Mouse (Mus musculus): ENCODE measurements around the gene H2-M10.5. TPM values are rescaled to one million over a fixed set of nuclear protein-coding genes. Genes with fewer than 3 reads are reported as not detected.
A peak's percentile ranks its signal among the peaks of the same experiment; 100 is the strongest.
"Not testable (repeated sequence)": the region's sequence is repeated elsewhere in the genome, so short reads cannot be mapped to it uniquely, and the experiment has no call there.

Gene H2-M10.5
- total RNA-seq (2021): not detected
- long read RNA-seq, experiment 1: 0 reads
- long read RNA-seq, experiment 2: 0 reads

DNA sequence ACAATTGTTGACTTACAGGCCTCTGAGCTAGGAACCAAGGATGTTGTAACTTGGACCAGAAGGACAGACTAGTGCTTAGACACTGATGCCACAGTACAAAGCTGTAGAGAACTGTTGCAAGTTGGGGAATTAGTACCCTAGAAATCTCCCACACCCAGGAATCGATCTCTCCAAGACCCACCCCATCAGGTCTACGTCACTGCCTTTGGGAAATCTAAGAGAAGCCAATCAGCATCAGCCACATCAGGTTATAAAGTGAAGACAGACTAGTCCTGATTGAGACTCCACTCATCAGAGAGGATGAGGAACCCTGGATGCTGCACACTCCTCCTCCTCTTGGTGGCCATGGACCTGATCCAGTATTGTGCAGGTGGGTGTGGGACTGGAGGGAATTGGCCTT, at the start of gene H2-M10.5:
TSS of gene H2-M10.5 (plus strand) at position 301 of the 400 bp plus-strand sequence.
- not testable (repeated sequence) for DNase-seq (ENCODE audit: low spot score in 2 of 2)

DNA sequence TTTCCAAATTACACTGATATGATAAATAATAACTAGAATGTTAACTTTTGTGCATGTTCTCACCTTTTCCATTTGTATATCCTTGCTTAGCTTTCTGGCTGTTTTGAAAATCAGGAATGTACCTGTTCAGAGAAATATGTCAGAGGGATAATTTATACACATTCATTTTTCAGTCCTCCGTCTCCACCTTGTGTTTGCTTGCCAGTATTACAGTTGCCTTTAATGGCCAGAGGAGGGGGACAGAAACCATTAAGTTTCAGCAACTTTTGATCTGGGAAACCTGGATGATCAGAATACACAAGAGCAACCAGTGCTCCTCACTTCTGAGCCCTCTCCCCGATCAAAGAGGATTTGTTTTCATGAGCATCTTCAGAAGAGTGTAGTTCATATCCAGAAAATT, 46.7 kb upstream of the H2-M10.5 start:
- DNase-seq (ENCODE audit: low spot score in 2 of 2): peak in 1 of 2 experiments; percentile 37

DNA sequence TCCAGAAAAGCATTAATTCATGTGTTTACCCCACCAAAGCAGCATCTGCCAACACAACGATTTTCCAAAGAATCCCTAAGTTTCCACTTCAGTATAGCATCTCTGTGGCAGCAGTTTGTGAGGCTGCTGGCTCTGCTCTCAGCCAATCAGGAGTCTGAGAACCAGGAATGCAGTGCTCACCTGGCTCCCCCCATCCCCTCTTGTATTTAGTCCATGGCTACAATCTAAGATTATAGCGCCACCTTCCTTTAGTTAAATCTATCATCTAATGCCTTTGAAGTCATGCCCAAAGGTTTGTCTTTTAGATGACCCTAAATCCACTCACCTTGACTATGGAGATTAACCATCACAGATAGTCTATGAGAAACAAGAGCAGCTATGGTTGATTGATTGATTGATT, 8.9 kb upstream of the H2-M10.5 start:
- no peak for DNase-seq (ENCODE audit: low spot score in 2 of 2)

DNA sequence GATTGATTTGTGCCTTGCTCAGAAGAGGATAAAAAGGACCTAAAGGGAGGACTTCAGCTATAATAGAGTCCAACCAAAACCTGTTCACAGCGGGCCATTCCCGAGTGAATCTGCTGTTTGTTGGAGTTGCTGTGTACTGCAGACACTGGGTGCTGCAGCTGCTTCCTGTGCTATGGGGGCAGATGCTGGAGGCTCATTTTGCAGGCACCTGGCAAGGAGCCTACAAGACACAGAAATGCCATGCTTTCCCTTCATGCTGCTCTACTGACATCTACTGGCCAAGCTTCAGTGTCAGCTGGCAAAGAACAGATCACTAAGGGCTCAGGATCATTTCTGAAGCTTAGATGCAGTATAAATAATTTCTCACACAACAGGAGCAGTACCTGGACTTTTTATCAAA, 8.5 kb upstream of the H2-M10.5 start:
- peak; percentile 33 to 50 for DNase-seq (ENCODE audit: low spot score in 2 of 2)

DNA sequence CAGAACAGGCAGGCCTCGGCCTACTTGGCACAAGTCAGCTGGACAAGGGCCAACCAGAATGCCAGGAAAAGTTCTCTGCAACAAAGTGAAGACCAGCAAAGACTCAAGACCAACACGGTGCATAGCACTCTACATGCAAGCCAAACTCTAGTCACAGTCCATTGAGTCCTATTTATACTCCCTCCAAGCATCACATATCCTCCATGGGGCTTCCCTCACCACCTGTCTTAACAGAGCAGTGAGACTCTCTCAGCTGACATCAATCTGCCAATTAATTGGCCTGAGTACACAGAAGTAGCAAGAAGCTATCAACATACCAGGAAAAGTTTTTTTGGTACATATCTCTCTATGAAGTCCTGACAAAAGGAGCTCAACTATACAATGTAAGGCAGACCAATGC, 7.3 kb upstream of the H2-M10.5 start:
- not testable (repeated sequence) for DNase-seq (ENCODE audit: low spot score in 2 of 2)

DNA sequence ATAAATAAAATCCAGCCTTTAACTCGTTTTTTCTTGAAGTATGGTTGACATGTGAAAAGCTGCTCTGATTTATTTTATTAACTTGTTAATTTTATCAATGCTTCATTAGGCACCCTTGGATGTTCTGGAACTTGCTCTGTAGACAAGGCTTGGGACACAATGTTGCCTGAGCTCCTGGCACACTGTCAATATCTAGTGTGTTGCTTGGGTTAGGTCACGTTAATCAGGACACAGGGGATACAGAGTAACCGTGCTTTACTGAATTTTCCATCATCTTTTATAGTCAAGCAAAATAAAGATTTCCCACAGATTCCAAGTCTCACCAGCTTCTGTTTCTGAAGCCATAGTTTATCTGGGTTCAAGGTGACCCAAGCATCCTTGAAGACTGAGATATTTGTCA, 8.8 kb downstream of the H2-M10.5 start:
- DNase-seq (ENCODE audit: low spot score in 2 of 2): no peak

DNA sequence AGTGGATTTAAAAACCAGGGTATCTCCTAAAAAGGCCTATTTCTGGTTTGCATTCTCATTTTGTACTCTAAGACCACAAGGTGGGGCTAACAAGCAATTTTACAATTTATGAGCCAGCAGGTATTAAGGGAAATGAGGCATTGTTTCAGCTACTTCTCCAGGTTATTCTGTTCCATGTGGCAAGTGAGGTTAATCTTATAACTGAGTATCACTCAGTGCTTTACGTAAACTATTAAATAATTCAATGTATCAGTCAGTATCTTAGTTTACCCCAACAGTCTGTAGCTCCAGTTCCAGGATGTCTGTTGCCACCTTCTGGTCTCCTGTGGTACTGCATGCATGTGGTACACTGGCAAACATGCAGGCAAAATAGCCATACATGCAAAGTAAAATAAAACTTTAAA, 13.8 kb downstream of the H2-M10.5 start:
- peak; percentile 19 to 50 for DNase-seq (ENCODE audit: low spot score in 2 of 2)

DNA sequence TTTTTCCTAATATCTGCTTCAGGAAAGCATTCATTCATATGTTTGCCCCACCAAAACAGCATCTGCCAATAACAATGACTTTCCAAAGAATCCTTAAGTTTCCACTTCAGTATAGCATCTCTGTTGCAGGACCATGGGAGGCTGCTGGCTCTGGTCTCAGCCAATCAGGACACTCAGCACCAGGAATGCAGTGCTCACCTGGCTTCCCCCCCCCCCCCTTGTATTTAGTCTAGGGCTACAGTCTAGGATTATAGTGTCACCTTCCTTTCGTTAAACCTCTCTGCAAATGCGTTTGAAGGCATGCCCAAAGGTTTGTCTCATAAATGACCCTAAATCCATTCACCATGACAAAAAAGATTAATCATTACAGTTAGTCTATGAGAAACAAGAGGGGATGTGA, 15.6 kb downstream of the H2-M10.5 start:
- no peak for DNase-seq (ENCODE audit: low spot score in 2 of 2)

DNA sequence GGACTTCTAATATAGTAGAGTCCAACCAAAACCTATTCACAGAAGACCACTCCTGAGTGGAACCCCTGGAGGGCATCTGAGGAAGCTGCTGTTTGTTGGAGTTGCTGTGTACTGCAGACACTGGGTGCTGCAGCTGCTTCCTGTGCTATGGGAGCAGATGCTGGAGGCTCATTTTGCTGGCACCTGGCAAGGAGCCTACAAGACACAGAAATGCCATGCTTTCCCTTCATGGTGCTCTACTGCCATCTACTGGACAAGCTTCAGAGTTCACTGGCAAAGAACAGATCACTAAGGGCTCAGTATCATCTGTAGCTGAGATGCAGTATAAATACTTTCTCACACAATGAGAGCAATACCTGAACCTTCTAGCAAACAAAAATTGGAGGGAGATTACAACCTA, 16.1 kb downstream of the H2-M10.5 start:
- peak; percentile 75 to 88 for DNase-seq (ENCODE audit: low spot score in 2 of 2)

DNA sequence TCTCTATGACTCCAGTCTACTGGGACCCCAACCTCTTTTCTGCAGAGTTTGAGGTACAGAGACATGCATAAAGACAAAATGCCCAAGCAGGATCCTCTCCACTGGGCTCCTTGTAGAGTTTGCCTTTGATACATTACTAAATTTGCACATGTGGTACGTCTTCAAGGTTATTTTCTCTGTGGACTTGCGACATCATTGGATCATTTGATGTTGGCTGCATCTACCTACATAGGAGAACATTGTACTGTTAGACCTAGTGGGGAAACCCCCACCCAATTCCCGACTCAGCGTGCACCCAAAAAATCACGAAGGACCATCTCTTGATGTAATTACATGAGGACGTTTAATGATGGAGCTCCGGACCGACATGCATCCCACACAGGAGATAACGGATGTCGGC, 26.8 kb downstream of the H2-M10.5 start:
- DNase-seq (ENCODE audit: low spot score in 2 of 2): no peak

DNA sequence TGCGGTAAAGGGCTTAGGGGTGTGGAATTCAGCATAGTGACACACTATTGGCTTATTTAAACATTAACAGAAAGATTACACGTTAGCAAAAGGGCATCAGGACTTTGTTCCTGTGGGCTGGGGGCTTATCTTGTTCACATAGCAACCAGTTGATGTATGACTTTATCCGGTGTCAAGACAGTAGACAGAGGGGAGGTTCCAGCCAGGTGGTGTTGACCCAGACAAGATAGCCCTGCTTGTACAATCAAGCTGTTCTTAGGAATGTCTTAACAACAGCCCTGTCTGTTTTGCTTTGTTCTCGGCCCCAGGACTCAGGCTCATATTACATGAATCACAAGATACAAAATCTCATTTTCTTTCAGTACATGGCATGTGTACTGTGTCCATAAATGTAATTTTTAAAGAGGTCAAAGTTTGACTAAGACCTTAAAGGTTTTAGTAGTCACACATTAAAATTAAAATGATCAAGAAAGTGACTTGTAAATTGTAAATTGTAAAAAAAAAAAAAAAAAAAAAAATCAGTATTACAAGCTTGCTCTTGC, 27.3 kb downstream of the H2-M10.5 start:
- DNase-seq (ENCODE audit: low spot score in 2 of 2): not testable (repeated sequence)

DNA sequence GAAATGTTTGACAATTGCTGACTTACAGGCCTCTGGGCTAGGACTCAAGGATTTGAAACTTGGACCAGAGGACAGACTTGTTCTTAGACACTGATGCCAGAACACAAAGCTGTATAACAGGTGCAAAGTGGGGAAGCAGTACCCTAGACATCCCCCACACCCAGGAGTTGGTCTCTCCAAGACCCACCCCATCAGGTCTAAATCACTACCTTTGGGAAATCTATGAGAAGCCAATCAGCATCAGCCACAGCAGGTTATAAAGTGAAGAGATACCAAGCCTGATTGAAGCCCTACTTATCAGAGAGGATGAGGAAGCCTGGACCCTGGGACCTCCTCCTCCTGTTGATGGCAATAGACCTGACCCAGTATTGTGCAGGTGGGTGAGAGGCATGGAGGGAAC, 39.2 kb downstream of the H2-M10.5 start, which contains the start of gene H2-M10.6:
TSS of gene H2-M10.6 (plus strand) at position 301 of the 400 bp plus-strand sequence.
- DNase-seq (ENCODE audit: low spot score in 2 of 2): no peak

DNA sequence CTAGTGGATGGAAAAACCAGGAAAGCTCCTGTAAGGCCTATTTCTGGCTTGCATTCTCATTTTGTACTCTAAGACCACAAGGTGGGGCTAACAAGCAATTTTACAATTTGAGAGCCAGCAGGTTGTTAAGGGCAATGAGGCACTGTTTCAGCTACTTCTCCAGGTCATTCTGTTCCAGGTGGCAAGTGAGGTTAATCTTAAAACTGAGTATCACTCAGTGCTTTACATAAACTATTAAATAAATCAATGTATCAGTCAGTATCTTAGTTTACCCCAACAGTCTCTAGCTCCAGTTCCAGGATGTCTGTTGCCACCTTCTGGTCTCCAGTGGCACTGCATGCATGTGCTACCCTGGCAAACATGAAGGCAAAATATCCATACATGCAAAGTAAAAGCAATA, 51.3 kb downstream of the H2-M10.5 start:
- DNase-seq (ENCODE audit: low spot score in 2 of 2): peak; percentile 26 to 44

DNA sequence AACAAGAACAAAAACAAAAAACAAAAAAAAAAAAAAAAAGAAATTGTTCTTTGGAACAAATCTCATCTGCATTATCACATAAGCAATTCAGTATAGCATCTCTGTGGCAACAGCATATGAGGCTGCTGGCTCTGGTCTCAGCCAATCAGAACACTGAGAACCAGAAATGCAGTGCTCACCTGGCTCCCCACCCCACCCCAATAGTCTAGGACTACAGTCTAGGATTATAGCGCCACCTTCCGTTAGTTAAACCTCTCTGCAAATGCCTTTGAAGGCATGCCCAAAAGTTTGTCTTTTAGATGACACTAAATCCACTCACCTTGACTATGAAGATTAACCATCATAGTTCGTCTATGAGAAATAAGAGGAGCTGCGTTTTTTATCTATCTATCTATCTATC, 52.8 kb downstream of the H2-M10.5 start:
- DNase-seq (ENCODE audit: low spot score in 2 of 2): peak in 1 of 2 experiments; percentile 15

Other genes with a start within 250 kb of the H2-M10.5 start
- not detected for gene H2-M11, start 225.8 kb upstream of the H2-M10.5 start, total RNA-seq (2021)
- gene H2-M9, start 130.2 kb upstream of the H2-M10.5 start, total RNA-seq (2021): not detected
- not detected for gene H2-M1, start 100.7 kb upstream of the H2-M10.5 start, total RNA-seq (2021)
- gene H2-M10.6, start 39.3 kb downstream of the H2-M10.5 start, total RNA-seq (2021): not detected
- gene Trim26, start 64.2 kb downstream of the H2-M10.5 start, total RNA-seq (2021): 10 to 100 TPM; 23.5 to 27.1 TPM
- gene Trim15, start 94.3 kb downstream of the H2-M10.5 start, total RNA-seq (2021): not detected
- gene Trim10, start 96.7 kb downstream of the H2-M10.5 start, total RNA-seq (2021): not detected
- gene Trim40, start 117.2 kb downstream of the H2-M10.5 start, total RNA-seq (2021): not detected
- gene Trim31, start 125.2 kb downstream of the H2-M10.5 start, total RNA-seq (2021): not detected
- 1 to 10 TPM; 4.2 to 4.6 TPM for gene Rnf39, start 170.0 kb downstream of the H2-M10.5 start, total RNA-seq (2021)
- gene Ppp1r11, start 178.8 kb downstream of the H2-M10.5 start, total RNA-seq (2021): 10 to 100 TPM; 88.6 to 96.9 TPM
- gene Znrd1, start 185.6 kb downstream of the H2-M10.5 start, total RNA-seq (2021): 10 to 100 TPM; 29.3 to 34.2 TPM
- gene Znrd1as, start 185.7 kb downstream of the H2-M10.5 start, total RNA-seq (2021): 1 to 10 TPM; 5.6 to 5.9 TPM
- not detected for gene 2410137M14Rik, start 208.3 kb downstream of the H2-M10.5 start, total RNA-seq (2021)
- 1 to 10 TPM; 2.1 to 3.0 TPM for gene H2-M5, start 216.6 kb downstream of the H2-M10.5 start, total RNA-seq (2021)
- gene Zfp57, start 228.3 kb downstream of the H2-M10.5 start, total RNA-seq (2021): 10 to 100 TPM; 33.4 to 34.3 TPM